Mouse (Mus musculus) layer of hippocampus, adult 2 months (tissue): ENCODE results near the gene Tpsab1. TPM values are rescaled to one million over a fixed set of nuclear protein-coding genes. Genes with fewer than 3 reads are reported as not detected.

Source experiments
- DNase-seq, 2 experiments: peaks; one replicate each; pipeline ENCODE4 v3.0.0; 2022; ENCODE audit warnings: low spot score in 2 of 2
- H3K27ac ChIP-seq: fragments of 200-600 bp; 2 replicates; pipeline ENCODE4 v1.8.1; 2022
- H3K4me3 ChIP-seq: fragments of 200-600 bp; 2 replicates; pipeline ENCODE4 v1.8.1; 2022; ENCODE audit warnings: mild to moderate bottlenecking
- CTCF ChIP-seq: fragments of 200-600 bp; conservative IDR thresholded peaks from 2 replicates; pipeline ENCODE4 v1.8.1; 2022; ENCODE audit warnings: antibody characterized with exemption, mild to moderate bottlenecking, moderate library complexity
- total RNA-seq, 2 experiments: library from RNA; stranded (reverse); gene quantifications; 2 replicates each; pipeline ENCODE4 v1.2.3; 2021

The Tpsab1 gene
- total RNA-seq, 2 experiments from 2014 or later, result not detected

- DNase-seq, result no peak
- no peak overlapping the region for H3K4me3 ChIP-seq
- H3K27ac ChIP-seq, result no peak overlapping the region
- TF ChIP-seq CTCF, result no peak
Measured at GRCm38 (mm10) chr17:25320819-25321218, 24.5 kb downstream of the Tpsab1 start.

- TF ChIP-seq CTCF, result no peak
Measured at GRCm38 (mm10) chr17:25318354-25318753, 27.0 kb downstream of the Tpsab1 start, which contains the start of gene Prss29. Gene Prss29 (plus strand): TSS chr17:25318654.

GRCm38 (mm10) chr17:25308346-25308745, 37.0 kb downstream of the Tpsab1 start, which contains the start of gene Prss28:
Gene Prss28 (plus strand): TSS chr17:25308646.
- H3K4me3 ChIP-seq, result no peak within 1 kb of the TSS
- DNase-seq, result no peak
- no peak for TF ChIP-seq CTCF
- H3K27ac ChIP-seq, result no peak within 1 kb of the TSS

More at GRCm38 (mm10) chr17:25318354-25318753, 27.0 kb downstream of the Tpsab1 start, which contains the start of gene Prss29:
- no peak within 1 kb of the TSS for H3K4me3 ChIP-seq
- no peak for DNase-seq
- no peak within 1 kb of the TSS for H3K27ac ChIP-seq

DNA sequence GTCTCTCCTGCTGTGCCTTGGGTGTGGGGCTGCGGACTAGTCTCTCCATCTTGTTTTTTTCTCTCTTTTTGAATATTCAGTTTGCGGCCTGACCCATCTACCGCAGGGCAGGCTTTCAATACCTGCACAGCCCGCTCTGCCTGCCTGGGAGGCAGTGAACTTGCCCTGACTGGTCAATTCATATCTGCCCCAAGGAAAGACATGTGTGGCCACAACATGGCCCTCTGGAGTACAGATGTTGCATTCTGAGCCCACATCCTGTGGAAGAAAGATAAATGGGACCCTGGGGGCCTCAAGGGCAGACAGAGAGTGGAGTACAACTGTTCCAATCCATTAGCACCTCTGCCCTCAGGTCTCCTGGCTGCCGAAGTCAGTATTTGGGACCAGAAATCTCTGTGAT, 47.3 kb downstream of the Tpsab1 start, which contains the start of gene Prss34:
TSS of gene Prss34 (plus strand) at position 301 of the 400 bp plus-strand sequence.
- H3K27ac ChIP-seq, result no peak within 1 kb of the TSS
- DNase-seq, result no peak
- TF ChIP-seq CTCF, result no peak
- H3K4me3 ChIP-seq, result no peak within 1 kb of the TSS

DNA sequence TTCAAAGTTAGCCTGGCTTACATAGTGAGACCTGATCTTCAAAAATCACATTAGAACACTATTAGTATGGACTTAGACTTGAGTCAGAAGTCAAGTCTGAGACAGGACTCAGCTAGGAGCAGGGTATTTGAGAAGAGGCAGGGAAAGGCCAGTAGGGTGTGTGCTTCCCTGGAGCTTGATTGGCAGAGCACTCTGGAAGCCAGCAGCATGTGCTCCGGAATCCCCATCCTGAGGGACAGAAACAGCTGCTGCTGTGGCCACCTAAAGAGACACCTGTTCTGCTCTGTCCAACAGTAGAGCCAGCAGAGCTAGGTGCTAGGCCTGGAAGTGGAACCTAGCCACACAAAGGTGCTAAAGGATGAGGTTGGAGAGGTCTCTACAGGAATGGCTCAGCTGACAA, 51.3 kb downstream of the Tpsab1 start:
- TF ChIP-seq CTCF, result no peak
- Histone ChIP-seq H3K27ac (no peak overlapping the region), H3K4me3 (no peak overlapping the region)
- DNase-seq, result no peak

GRCm38 (mm10) chr17:25293495-25293894, 51.9 kb downstream of the Tpsab1 start:
- H3K27ac ChIP-seq, result no peak overlapping the region

More at GRCm38 (mm10) chr17:25293495-25293894, 51.9 kb downstream of the Tpsab1 start:
- H3K4me3 ChIP-seq, result no peak overlapping the region
- no peak for DNase-seq
- TF ChIP-seq CTCF, result no peak

Other genes starting within 250 kb of the Tpsab1 start
- gene Telo2, start 229.6 kb downstream of the Tpsab1 start, total RNA-seq, result 10 to 100 TPM; 36.9 to 42.8 TPM
- gene Ptx4, start 224.8 kb downstream of the Tpsab1 start, total RNA-seq, result 1 to 10 TPM; 2.6 to 2.8 TPM
- 10 to 100 TPM; 53.5 to 55.7 TPM for gene Clcn7, start 212.2 kb downstream of the Tpsab1 start, total RNA-seq
- under 1 TPM in 1 of 2 experiments, not detected in 1; 0.28 TPM for gene Ccdc154, start 183.1 kb downstream of the Tpsab1 start, total RNA-seq
- gene Gm38655, start 170.1 kb downstream of the Tpsab1 start, total RNA-seq, result not detected
- 10 to 100 TPM; 20.4 to 22.0 TPM for gene BC003965, start 161.0 kb downstream of the Tpsab1 start, total RNA-seq
- gene Unkl, start 157.2 kb downstream of the Tpsab1 start, total RNA-seq, result 10 to 100 TPM; 36.4 to 40.6 TPM
- gene Gnptg, start 105.4 kb downstream of the Tpsab1 start, total RNA-seq, result 10 to 100 TPM; 73.7 to 77.4 TPM
- 10 to 100 TPM; 25.0 to 26.2 TPM for gene Tsr3, start 105.4 kb downstream of the Tpsab1 start, total RNA-seq
- 10 to 100 TPM in 1 of 2 experiments, 1 to 10 TPM in 1; 9.9 to 10.5 TPM for gene Baiap3, start 89.2 kb downstream of the Tpsab1 start, total RNA-seq
- gene Ube2i, start 70.9 kb downstream of the Tpsab1 start, total RNA-seq, result 100 to 1,000 TPM; 229 to 239 TPM
- not detected for gene Prss34, start 47.2 kb downstream of the Tpsab1 start, total RNA-seq
- not detected for gene Prss28, start 36.9 kb downstream of the Tpsab1 start, total RNA-seq
- gene Prss29, start 26.9 kb downstream of the Tpsab1 start, total RNA-seq, result not detected
- gene Tpsb2, start 20.7 kb upstream of the Tpsab1 start, total RNA-seq, result under 1 TPM in 1 of 2 experiments, not detected in 1; 0.82 TPM
- not detected for gene Tpsg1, start 23.7 kb upstream of the Tpsab1 start, total RNA-seq
- gene Cacna1h, start 88.2 kb upstream of the Tpsab1 start, total RNA-seq, result 100 to 1,000 TPM; 121 to 142 TPM
- gene Tekt4, start 109.1 kb upstream of the Tpsab1 start, total RNA-seq, result 1 to 10 TPM; 1.8 to 2.0 TPM
- gene Sstr5, start 151.7 kb upstream of the Tpsab1 start, total RNA-seq, result under 1 TPM in 1 of 2 experiments, not detected in 1; 0.15 TPM
- gene Sox8, start 225.1 kb upstream of the Tpsab1 start, total RNA-seq, result 10 to 100 TPM; 47.7 to 55.7 TPM
- 10 to 100 TPM; 25.5 to 31.2 TPM for gene Lmf1, start 233.5 kb upstream of the Tpsab1 start, total RNA-seq